Mouse (Mus musculus) layer of hippocampus, adult 6 months (tissue): ENCODE measurements around the gene Ppp2r5d. TPM values are rescaled to one million over a fixed set of nuclear protein-coding genes. Genes with fewer than 3 reads are reported as not detected.

Experiments used
- long read RNA-seq, 2 experiments: library from polyadenylated mRNA; unstranded; transcript quantifications; one replicate each; pipeline ENCODE4 v2.0.0; 2019 to 2020
- polyA plus RNA-seq: library from polyadenylated mRNA; unstranded; fragments of <200 nt; fragmentation: Nextera tagmentation; gene quantifications from 2 replicates; pipeline ENCODE4 v1.2.3, GENCODE M21; 2021

The Ppp2r5d gene
- polyA plus RNA-seq = 46.1 and 49.2 TPM in 2 replicates
- long read RNA-seq, experiment 1, transcript Ppp2r5d-201 (15 exons, 2,926 nt) = major isoform, 53 of 94 reads
- long read RNA-seq, experiment 1, transcript Ppp2r5d-204 (15 exons, 3,038 nt) = minor isoform, 10 of 94 reads
- long read RNA-seq, experiment 1, partial matches to known transcripts = 29 of 94 reads
- long read RNA-seq, experiment 1, other reads (novel, unspliced or antisense) = 2 of 94 reads
- long read RNA-seq, experiment 2, transcript Ppp2r5d-201 (15 exons, 2,926 nt) = major isoform, 357 of 457 reads
- long read RNA-seq, experiment 2, transcript Ppp2r5d-204 (15 exons, 3,038 nt) = minor isoform, 50 of 457 reads
- long read RNA-seq, experiment 2, partial matches to known transcripts = 28 of 457 reads
- long read RNA-seq, experiment 2, other reads (novel, unspliced or antisense) = 22 of 457 reads

GRCm38 (mm10) chr17:46704887-46705835, at the start of gene Ppp2r5d:
Gene Ppp2r5d, minus strand, starts transcription at chr17:46705111.

GRCm38 (mm10) chr17:46751794-46752556, 47.1 kb upstream of the Ppp2r5d start, which contains the start of gene Cnpy3:
Gene Cnpy3, minus strand, starts transcription at chr17:46752214.

GRCm38 (mm10) chr17:46728904-46729318, 24.0 kb upstream of the Ppp2r5d start, which contains the start of gene Gnmt:
Gene Gnmt, minus strand, starts transcription at chr17:46729168.

GRCm38 (mm10) chr17:46710959-46711597, 6.2 kb upstream of the Ppp2r5d start, which contains the start of gene Pex6:
Gene Pex6, plus strand, starts transcription at chr17:46711463.

GRCm38 (mm10) chr17:46680760-46681373, 24.0 kb downstream of the Ppp2r5d start, which contains the start of gene Klhdc3:
Gene Klhdc3, minus strand, starts transcription at chr17:46680914.

GRCm38 (mm10) chr17:46678416-46678815, 26.5 kb downstream of the Ppp2r5d start, which contains the start of gene Mea1:
Gene Mea1, plus strand, starts transcription at chr17:46678793.

GRCm38 (mm10) chr17:46673850-46674529, 30.9 kb downstream of the Ppp2r5d start, which contains the start of gene Rrp36:
Gene Rrp36, minus strand, starts transcription at chr17:46674352.

GRCm38 (mm10) chr17:46650232-46651031, 54.5 kb downstream of the Ppp2r5d start, which contains the start of gene Cul7:
Gene Cul7, plus strand, starts transcription at chr17:46650337.

GRCm38 (mm10) chr17:46645561-46646321, 59.2 kb downstream of the Ppp2r5d start, which contains the start of the genes Klc4 and Mrpl2:
Gene Klc4, minus strand, starts transcription at chr17:46646022.
Gene Mrpl2, plus strand, starts transcription at chr17:46646229.

Other genes starting within 250 kb of the Ppp2r5d start
- gene Ttbk1, start 217.4 kb downstream of the Ppp2r5d start, polyA plus RNA-seq = 4.3 and 5.1 TPM in 2 replicates
- gene Dnph1, start 208.4 kb downstream of the Ppp2r5d start, polyA plus RNA-seq = 11.5 and 12.2 TPM in 2 replicates
- 22.6 and 27.2 TPM in 2 replicates for gene Cul9, start 158.7 kb downstream of the Ppp2r5d start, polyA plus RNA-seq
- 2.3 and 3.8 TPM in 2 replicates for gene Srf, start 148.9 kb downstream of the Ppp2r5d start, polyA plus RNA-seq
- 1.2 and 1.3 TPM in 2 replicates for gene Ptk7, start 75.6 kb downstream of the Ppp2r5d start, polyA plus RNA-seq
- gene Klc4, start 59.1 kb downstream of the Ppp2r5d start, polyA plus RNA-seq = 10.7 and 11.1 TPM in 2 replicates
- gene Mrpl2, start 58.9 kb downstream of the Ppp2r5d start, polyA plus RNA-seq = 103 and 112 TPM in 2 replicates
- 4.0 and 4.1 TPM in 2 replicates for gene Cul7, start 54.8 kb downstream of the Ppp2r5d start, polyA plus RNA-seq
- gene Rrp36, start 30.8 kb downstream of the Ppp2r5d start, polyA plus RNA-seq = 20.0 and 20.9 TPM in 2 replicates
- gene Mea1, start 26.3 kb downstream of the Ppp2r5d start, polyA plus RNA-seq = 233 and 236 TPM in 2 replicates
- gene Klhdc3, start 24.2 kb downstream of the Ppp2r5d start, polyA plus RNA-seq = 163 and 190 TPM in 2 replicates
- gene Pex6, start 6.4 kb upstream of the Ppp2r5d start, polyA plus RNA-seq = 9.6 and 12.9 TPM in 2 replicates
- gene Gnmt, start 24.1 kb upstream of the Ppp2r5d start, polyA plus RNA-seq = 0.41 and 2.7 TPM in 2 replicates
- 95.5 and 101 TPM in 2 replicates for gene Cnpy3, start 47.1 kb upstream of the Ppp2r5d start, polyA plus RNA-seq
- 0.51 and 0.64 TPM in 2 replicates for gene Ptcra, start 58.6 kb upstream of the Ppp2r5d start, polyA plus RNA-seq
- gene 2310039H08Rik, start 67.5 kb upstream of the Ppp2r5d start, polyA plus RNA-seq = 22.2 and 31.2 TPM in 2 replicates
- 34.1 and 40.3 TPM in 2 replicates for gene Rpl7l1, start 77.6 kb upstream of the Ppp2r5d start, polyA plus RNA-seq
- gene Bicral, start 153.4 kb upstream of the Ppp2r5d start, polyA plus RNA-seq = 8.0 and 8.3 TPM in 2 replicates
- 89.9 and 101 TPM in 2 replicates for gene Tbcc, start 185.6 kb upstream of the Ppp2r5d start, polyA plus RNA-seq
- 0.06 TPM in 1 of 2 replicates, not detected in the other for gene Prph2, start 205.3 kb upstream of the Ppp2r5d start, polyA plus RNA-seq